Mouse (Mus musculus) embryonic fibroblast, embryonic 13.5 days (primary cell): ENCODE data around the gene Pdxdc1.

ENCODE experiments used
- CTCF ChIP-seq: IDR thresholded peaks from 2 replicates; pipeline ENCODE4 v1.5.1; 2011; ENCODE audit warnings: mild to moderate bottlenecking, control low read depth, low read length, moderate library complexity, borderline replicate concordance; ENCODE audit not compliant: insufficient read depth
- POLR2A ChIP-seq: IDR thresholded peaks from 2 replicates; pipeline ENCODE4 v1.6.1; 2011; ENCODE audit warnings: low read depth, mild to moderate bottlenecking, control low read depth, low read length, moderate library complexity

DNA sequence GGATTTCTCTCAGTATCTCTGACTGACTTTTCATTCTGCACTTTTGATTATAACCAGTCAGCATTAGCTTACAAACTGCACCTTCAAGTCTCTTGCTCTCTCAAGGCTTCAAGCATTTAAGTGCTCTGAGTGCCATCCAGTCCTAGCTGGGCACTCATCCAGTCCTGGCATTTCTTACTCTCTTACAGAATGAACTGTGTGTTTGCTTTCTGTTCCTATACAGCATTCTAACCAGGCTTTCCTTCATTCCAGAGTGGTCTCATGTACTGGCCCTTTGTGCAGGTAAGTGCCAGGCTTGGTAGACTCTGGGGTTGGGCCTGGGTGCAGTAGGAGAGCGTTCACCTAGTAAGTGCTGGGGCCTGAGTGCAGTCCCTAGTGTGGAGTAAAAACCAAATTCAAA is 43.4 kb upstream of the Pdxdc1 start:
- TF ChIP-seq POLR2A, result no peak
- no peak for TF ChIP-seq CTCF
